Mouse (Mus musculus) Patski (cell line): ENCODE measurements at regions not wholly inside any gene's neighbourhood (a gene's known extent, or its start where the extent isn't known, plus 50 kb on each side); places are given as distances from the start of the nearest gene placed in this dataset.

Experiments used
- ATAC-seq: fragments of 100-300 bp; one replicate; pipeline ENCODE4 v1.8.0; 2021
- CTCF ChIA-PET: fragments of 350-600 bp; sonication (Branson Sonifier 250); formaldehyde crosslinking; loops from one replicate; lab custom pipeline; 2022; ENCODE audit warnings: inconsistent platforms; lab: Charles Lee
- POLR2A ChIA-PET: fragments of 350-600 bp; sonication (Branson Sonifier 250); formaldehyde crosslinking; loops from one replicate; lab custom pipeline; 2022; ENCODE audit warnings: antibody characterized with exemption, inconsistent platforms; lab: Charles Lee
- DNase-seq: peaks from one replicate; pipeline ENCODE4 v3.0.0-alpha.2; 2011; ENCODE audit warnings: low read depth, low spot score
- H3K27me3 ChIP-seq: fragments of 371-371 bp; one replicate; pipeline ENCODE4 v1.5.1; 2021
- CTCF ChIP-seq: fragments of 100-300 bp; IDR thresholded peaks from one replicate; pipeline ENCODE4 v1.5.1; 2021
- in situ Hi-C: fragments of 300-500 bp; cut with MboI; formaldehyde crosslinking; loops from 3 replicates; pipeline ENCODE4 v1.11.1; 2018; ENCODE audit warnings: low pct_unique_long_range_greater_than_20kb, mixed read lengths

- DNase-seq, result no peak
- in situ Hi-C loops, result no loop called here
- CTCF ChIA-PET, result interaction anchor here (0.8 to 1.2 kb wide), 3 partner anchors 9 to 90 kb away, joined by 3 read pairs; no protein-coding TSS in a partner anchor
- TF ChIP-seq CTCF, result no peak
- no peak for ATAC-seq
- POLR2A ChIA-PET, result no interaction called here
- no peaks in the 10 kb centered on the region for H3K27me3 ChIP-seq
Observed at GRCm38 (mm10) chr10:95622879-95623517, 50.3 kb downstream of the Anapc15-ps start.

- H3K27me3 ChIP-seq, result no peaks in the 10 kb centered on the region
- DNase-seq, result no peak
- in situ Hi-C loops, result no loop called here
- ChIA-PET CTCF (no interaction called here), POLR2A (no interaction called here)
- ATAC-seq, result no peak
- TF ChIP-seq CTCF, result no peak
Observed at GRCm38 (mm10) chr10:95620796-95621195, 52.5 kb downstream of the Anapc15-ps start.

GRCm38 (mm10) chr10:95619601-95620000, 53.6 kb downstream of the Anapc15-ps start:
- DNase-seq, result no peak
- CTCF ChIA-PET, result no interaction called here
- in situ Hi-C loops, result no loop called here

GRCm38 (mm10) chr10:95618451-95619079, 54.6 kb upstream of the Nudt4 start:
- POLR2A ChIA-PET, result no interaction called here
- ATAC-seq (no peak), DNase-seq (no peak)
- H3K27me3 ChIP-seq, result no peaks in the 10 kb centered on the region
- CTCF ChIA-PET, result no interaction called here
- in situ Hi-C loops, result no loop called here
- no peak for TF ChIP-seq CTCF

More at GRCm38 (mm10) chr10:95619601-95620000, 53.6 kb downstream of the Anapc15-ps start:
- no peak for TF ChIP-seq CTCF
- no peak for ATAC-seq
- POLR2A ChIA-PET, result no interaction called here
- no peaks in the 10 kb centered on the region for H3K27me3 ChIP-seq

- no peak for TF ChIP-seq CTCF
- no peaks in the 10 kb centered on the region for H3K27me3 ChIP-seq
- ChIA-PET CTCF (no interaction called here), POLR2A (no interaction called here)
- in situ Hi-C loops, result no loop called here
- DNase-seq (no peak), ATAC-seq (no peak)
Observed at GRCm38 (mm10) chr10:95616821-95617220, 52.9 kb upstream of the Nudt4 start.

- ChIA-PET POLR2A (no interaction called here), CTCF (no interaction called here)
- no peak for TF ChIP-seq CTCF
- no peaks in the 10 kb centered on the region for H3K27me3 ChIP-seq
- ATAC-seq (no peak), DNase-seq (no peak)
- in situ Hi-C loops, result no loop called here
Observed at GRCm38 (mm10) chr10:95615849-95616650, 52.1 kb upstream of the Nudt4 start.
